Mouse (Mus musculus): ENCODE results near the gene Arhgap15. TPM values are rescaled to one million over a fixed set of nuclear protein-coding genes. Genes with fewer than 3 reads are reported as not detected.
"Not testable (repeated sequence)": the region's sequence is repeated elsewhere in the genome, so short reads cannot be mapped to it uniquely, and the experiment has no call there.

The Arhgap15 gene
- polyA plus RNA-seq, 1 experiment from 2014 or later = 0.88 TPM

GRCm38 (mm10) chr2:43735071-43735470, 13.6 kb upstream of the Arhgap15 start:
- not testable (repeated sequence) for H3K4me2 ChIP-seq (replicated peaks; ENCODE audit: low read depth, low read length); H3K36me3 ChIP-seq (ENCODE audit: control insufficient read depth, insufficient read depth, low read length); H3K9ac ChIP-seq (replicated peaks; ENCODE audit: low read depth, low read length); H3K9me3 ChIP-seq (ENCODE audit: control insufficient read depth, low read depth, low read length); ATAC-seq (ENCODE audit: insufficient number of reproducible peaks, insufficient read depth, low FRiP score, low read depth); H3K27me3 ChIP-seq (ENCODE audit: control insufficient read depth, insufficient read depth, low read length); H3K4me1 ChIP-seq (ENCODE audit: control insufficient read depth, insufficient read depth, low read length); H3K4me3 ChIP-seq (ENCODE audit: low read depth, low read length); H3K27ac ChIP-seq (ENCODE audit: low read length)
- WGBS = 85% methylated on average over 4 of the region's 4 CpGs

GRCm38 (mm10) chr2:43737546-43737945, 11.1 kb upstream of the Arhgap15 start:
- 92% methylated on average over 7 of the region's 7 CpGs for WGBS
- H3K27me3 ChIP-seq (ENCODE audit: control insufficient read depth, insufficient read depth, low read length) = no peaks in the 10 kb centered on the region
- H3K9ac ChIP-seq (replicated peaks; ENCODE audit: low read depth, low read length) = no peak overlapping the region
- ATAC-seq (ENCODE audit: insufficient number of reproducible peaks, insufficient read depth, low FRiP score, low read depth) = no peak
- H3K4me2 ChIP-seq (replicated peaks; ENCODE audit: low read depth, low read length) = no peak overlapping the region
- H3K27ac ChIP-seq (ENCODE audit: low read length) = no peak overlapping the region
- no peak overlapping the region for H3K4me3 ChIP-seq (ENCODE audit: low read depth, low read length)
- H3K9me3 ChIP-seq (ENCODE audit: control insufficient read depth, low read depth, low read length) = no peaks in the 10 kb centered on the region
- no peaks in the 10 kb centered on the region for H3K4me1 ChIP-seq (ENCODE audit: control insufficient read depth, insufficient read depth, low read length)
- H3K36me3 ChIP-seq (ENCODE audit: control insufficient read depth, insufficient read depth, low read length) = no peaks in the 10 kb centered on the region

- no peaks in the 10 kb centered on the region for H3K4me1 ChIP-seq (ENCODE audit: control insufficient read depth, insufficient read depth, low read length)
- no peak overlapping the region for H3K27ac ChIP-seq (ENCODE audit: low read length)
- H3K36me3 ChIP-seq (ENCODE audit: control insufficient read depth, insufficient read depth, low read length) = no peaks in the 10 kb centered on the region
- no peak overlapping the region for H3K4me2 ChIP-seq (replicated peaks; ENCODE audit: low read depth, low read length)
- no peak overlapping the region for H3K9ac ChIP-seq (replicated peaks; ENCODE audit: low read depth, low read length)
- H3K27me3 ChIP-seq (ENCODE audit: control insufficient read depth, insufficient read depth, low read length) = no peaks in the 10 kb centered on the region
- no peak for ATAC-seq (ENCODE audit: insufficient number of reproducible peaks, insufficient read depth, low FRiP score, low read depth)
- no peaks in the 10 kb centered on the region for H3K9me3 ChIP-seq (ENCODE audit: control insufficient read depth, low read depth, low read length)
- H3K4me3 ChIP-seq (ENCODE audit: low read depth, low read length) = no peak overlapping the region
- 79% methylated on average over 10 of the region's 10 CpGs for WGBS
These were observed 10.0 kb upstream of the Arhgap15 start for GRCm38 (mm10) chr2:43738562-43739112.

GRCm38 (mm10) chr2:43739190-43739818, 9.3 kb upstream of the Arhgap15 start:
- H3K27me3 ChIP-seq (ENCODE audit: control insufficient read depth, insufficient read depth, low read length) = no peaks in the 10 kb centered on the region
- no peak overlapping the region for H3K27ac ChIP-seq (ENCODE audit: low read length)
- ATAC-seq (ENCODE audit: insufficient number of reproducible peaks, insufficient read depth, low FRiP score, low read depth) = no peak

GRCm38 (mm10) chr2:43749321-43749720, 697 bp downstream of the Arhgap15 start:
- no peaks in the 10 kb centered on the region for H3K4me1 ChIP-seq (ENCODE audit: control insufficient read depth, insufficient read depth, low read length)
- H3K27ac ChIP-seq (ENCODE audit: low read length) = no peak overlapping the region
- H3K4me3 ChIP-seq (ENCODE audit: low read depth, low read length) = no peak overlapping the region
- 74% methylated on average over 3 of the region's 3 CpGs for WGBS
- no peaks in the 10 kb centered on the region for H3K27me3 ChIP-seq (ENCODE audit: control insufficient read depth, insufficient read depth, low read length)
- no peaks in the 10 kb centered on the region for H3K36me3 ChIP-seq (ENCODE audit: control insufficient read depth, insufficient read depth, low read length)
- no peaks in the 10 kb centered on the region for H3K9me3 ChIP-seq (ENCODE audit: control insufficient read depth, low read depth, low read length)
- ATAC-seq (ENCODE audit: insufficient number of reproducible peaks, insufficient read depth, low FRiP score, low read depth) = no peak
- H3K9ac ChIP-seq (replicated peaks; ENCODE audit: low read depth, low read length) = no peak overlapping the region
- no peak overlapping the region for H3K4me2 ChIP-seq (replicated peaks; ENCODE audit: low read depth, low read length)

More at GRCm38 (mm10) chr2:43739190-43739818, 9.3 kb upstream of the Arhgap15 start:
- 62% methylated on average over 9 of the region's 9 CpGs for WGBS
- H3K9ac ChIP-seq (replicated peaks; ENCODE audit: low read depth, low read length) = no peak overlapping the region
- no peak overlapping the region for H3K4me3 ChIP-seq (ENCODE audit: low read depth, low read length)
- no peaks in the 10 kb centered on the region for H3K9me3 ChIP-seq (ENCODE audit: control insufficient read depth, low read depth, low read length)
- no peak overlapping the region for H3K4me2 ChIP-seq (replicated peaks; ENCODE audit: low read depth, low read length)
- no peaks in the 10 kb centered on the region for H3K4me1 ChIP-seq (ENCODE audit: control insufficient read depth, insufficient read depth, low read length)
- no peaks in the 10 kb centered on the region for H3K36me3 ChIP-seq (ENCODE audit: control insufficient read depth, insufficient read depth, low read length)

- Histone ChIP-seq H3K4me1 (ENCODE audit: control insufficient read depth, insufficient read depth, low read length) (no peaks in the 10 kb centered on the region), H3K4me2 (replicated peaks; ENCODE audit: low read depth, low read length) (no peak overlapping the region), H3K9ac (replicated peaks; ENCODE audit: low read depth, low read length) (no peak overlapping the region), H3K9me3 (ENCODE audit: control insufficient read depth, low read depth, low read length) (no peaks in the 10 kb centered on the region), H3K27ac (ENCODE audit: low read length) (no peak overlapping the region), H3K4me3 (ENCODE audit: low read depth, low read length) (no peak overlapping the region), H3K27me3 (ENCODE audit: control insufficient read depth, insufficient read depth, low read length) (no peaks in the 10 kb centered on the region), H3K36me3 (ENCODE audit: control insufficient read depth, insufficient read depth, low read length) (no peaks in the 10 kb centered on the region)
- no peak for ATAC-seq (ENCODE audit: insufficient number of reproducible peaks, insufficient read depth, low FRiP score, low read depth)
- WGBS = 90% methylated on average over 3 of the region's 3 CpGs
These were observed 7.3 kb downstream of the Arhgap15 start for GRCm38 (mm10) chr2:43755899-43756298.

- H3K9ac ChIP-seq (replicated peaks; ENCODE audit: low read depth, low read length) = no peak overlapping the region
- H3K36me3 ChIP-seq (ENCODE audit: control insufficient read depth, insufficient read depth, low read length) = no peaks in the 10 kb centered on the region
- H3K9me3 ChIP-seq (ENCODE audit: control insufficient read depth, low read depth, low read length) = no peaks in the 10 kb centered on the region
- 71% methylated on average over 2 of the region's 2 CpGs for WGBS
- no peak for ATAC-seq (ENCODE audit: insufficient number of reproducible peaks, insufficient read depth, low FRiP score, low read depth)
- H3K4me2 ChIP-seq (replicated peaks; ENCODE audit: low read depth, low read length) = no peak overlapping the region
- H3K4me3 ChIP-seq (ENCODE audit: low read depth, low read length) = no peak overlapping the region
- no peaks in the 10 kb centered on the region for H3K27me3 ChIP-seq (ENCODE audit: control insufficient read depth, insufficient read depth, low read length)
- H3K27ac ChIP-seq (ENCODE audit: low read length) = no peak overlapping the region
- H3K4me1 ChIP-seq (ENCODE audit: control insufficient read depth, insufficient read depth, low read length) = no peaks in the 10 kb centered on the region
These were observed 8.0 kb downstream of the Arhgap15 start for GRCm38 (mm10) chr2:43756626-43757025.

GRCm38 (mm10) chr2:43761735-43762134, 13.1 kb downstream of the Arhgap15 start:
- Histone ChIP-seq H3K9me3 (ENCODE audit: control insufficient read depth, low read depth, low read length) (no peaks in the 10 kb centered on the region), H3K4me3 (ENCODE audit: low read depth, low read length) (no peak overlapping the region), H3K4me2 (replicated peaks; ENCODE audit: low read depth, low read length) (no peak overlapping the region), H3K27me3 (ENCODE audit: control insufficient read depth, insufficient read depth, low read length) (no peaks in the 10 kb centered on the region), H3K27ac (ENCODE audit: low read length) (no peak overlapping the region), H3K4me1 (ENCODE audit: control insufficient read depth, insufficient read depth, low read length) (no peaks in the 10 kb centered on the region), H3K36me3 (ENCODE audit: control insufficient read depth, insufficient read depth, low read length) (no peaks in the 10 kb centered on the region), H3K9ac (replicated peaks; ENCODE audit: low read depth, low read length) (no peak overlapping the region)
- 85% methylated on average over 3 of the region's 3 CpGs for WGBS
- ATAC-seq (ENCODE audit: insufficient number of reproducible peaks, insufficient read depth, low FRiP score, low read depth) = no peak

GRCm38 (mm10) chr2:43763279-43763678, 14.7 kb downstream of the Arhgap15 start:
- no peak overlapping the region for H3K9ac ChIP-seq (replicated peaks; ENCODE audit: low read depth, low read length)
- no peak for ATAC-seq (ENCODE audit: insufficient number of reproducible peaks, insufficient read depth, low FRiP score, low read depth)
- no peaks in the 10 kb centered on the region for H3K4me1 ChIP-seq (ENCODE audit: control insufficient read depth, insufficient read depth, low read length)
- H3K36me3 ChIP-seq (ENCODE audit: control insufficient read depth, insufficient read depth, low read length) = no peaks in the 10 kb centered on the region
- 80% methylated on average over 5 of the region's 5 CpGs for WGBS
- no peaks in the 10 kb centered on the region for H3K27me3 ChIP-seq (ENCODE audit: control insufficient read depth, insufficient read depth, low read length)
- H3K4me2 ChIP-seq (replicated peaks; ENCODE audit: low read depth, low read length) = no peak overlapping the region
- H3K4me3 ChIP-seq (ENCODE audit: low read depth, low read length) = no peak overlapping the region
- no peak overlapping the region for H3K27ac ChIP-seq (ENCODE audit: low read length)
- H3K9me3 ChIP-seq (ENCODE audit: control insufficient read depth, low read depth, low read length) = no peaks in the 10 kb centered on the region
